Mouse (Mus musculus): ENCODE measurements around the gene Xirp1. TPM values are rescaled to one million over a fixed set of nuclear protein-coding genes. Genes with fewer than 3 reads are reported as not detected.

Gene Xirp1
- polyA plus RNA-seq, 1 experiment from 2014 or later, result 57.1 TPM

DNA sequence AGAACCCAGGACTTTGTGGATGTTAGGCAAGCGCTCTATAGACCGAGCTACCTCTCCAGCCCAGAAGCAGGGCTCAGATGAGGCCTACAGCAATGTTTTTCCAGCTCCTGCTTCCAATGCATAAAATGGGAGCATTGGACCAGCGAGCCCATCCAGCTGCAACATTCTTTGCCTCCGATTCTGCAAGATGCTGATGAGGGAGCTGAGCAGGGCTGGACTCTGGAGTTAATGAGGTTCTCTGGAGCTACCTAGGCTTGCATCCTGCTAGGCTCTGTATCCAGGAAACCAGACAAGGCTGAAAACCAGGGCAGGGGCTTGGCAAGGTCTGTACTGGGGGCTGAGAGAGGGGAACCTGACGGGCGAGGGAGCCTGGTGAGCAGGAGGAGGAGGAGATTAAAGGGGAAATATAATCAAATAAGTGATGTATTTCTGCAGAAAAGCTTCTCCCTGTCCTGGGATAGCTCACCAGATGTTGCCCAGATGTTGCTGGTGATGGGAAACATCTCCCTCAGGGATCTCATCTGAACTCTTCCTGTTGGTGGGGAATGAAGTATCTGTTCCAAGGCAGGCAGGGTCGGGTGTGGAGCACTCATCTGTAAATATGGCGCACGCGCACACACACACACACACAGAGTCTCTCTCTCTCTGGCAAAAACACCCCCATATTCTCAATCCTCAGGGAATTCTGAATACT, 37.4 kb downstream of the Xirp1 start:
- no peak overlapping the region for H3K4me3 ChIP-seq (ENCODE audit: control insufficient read depth in 1 of 2, insufficient read depth in 1 of 2, low read depth in 1 of 2, low read length in 2 of 2)
- H3K4me2 ChIP-seq (ENCODE audit: low read length), result no peak overlapping the region
- no peaks in the 10 kb centered on the region for H3K36me3 ChIP-seq (ENCODE audit: control insufficient read depth, insufficient read depth, low read length)
- H3K27ac ChIP-seq (replicated peaks in 1 of 2; ENCODE audit: control insufficient read depth in 1 of 2, insufficient read depth in 1 of 2, low read depth in 2 of 2, low read length in 2 of 2), result no peak overlapping the region
- no peaks in the 10 kb centered on the region for H3K9me3 ChIP-seq (ENCODE audit: control insufficient read depth, low read length)
- ATAC-seq (ENCODE audit: insufficient number of reproducible peaks, insufficient read depth, low FRiP score, low read depth), result no peak
- H3K9ac ChIP-seq (ENCODE audit: low read length), result no peak overlapping the region
- WGBS, result 86% methylated on average over 10 of the region's 10 CpGs
- H3K27me3 ChIP-seq (ENCODE audit: control insufficient read depth, insufficient read depth, low read length), result no peaks in the 10 kb centered on the region
- H3K4me1 ChIP-seq (ENCODE audit: control insufficient read depth in 2 of 2, insufficient read depth in 2 of 2, low read length in 2 of 2), result peaks cover 24 to 25% of the 10 kb centered on the region in 2 experiments

DNA sequence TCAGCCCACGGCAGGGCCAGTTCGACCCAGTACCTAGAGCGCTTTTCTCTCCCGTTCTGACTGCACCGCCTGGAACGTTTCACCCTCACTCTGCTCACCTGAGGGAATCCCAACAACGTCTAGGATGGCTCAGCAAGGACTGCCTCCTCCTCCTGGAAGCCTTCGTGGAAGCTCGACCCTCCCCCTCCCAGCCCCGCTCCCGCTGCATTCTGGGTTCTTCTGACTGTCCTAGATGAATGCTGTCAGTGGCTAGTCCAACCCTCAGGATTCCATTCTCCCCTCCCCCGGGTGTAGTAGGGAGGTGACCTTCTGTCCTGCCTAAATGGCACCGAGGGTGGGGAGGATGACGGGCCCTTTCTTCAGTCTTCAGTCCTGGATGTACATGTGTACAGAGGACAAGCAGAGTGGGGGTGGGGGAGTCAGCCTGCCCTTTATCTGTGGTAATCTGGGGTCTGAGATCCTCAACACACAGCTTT, 38.8 kb downstream of the Xirp1 start, which contains the start of gene Csrnp1:
TSS of gene Csrnp1 (minus strand) at position 123 of the 476 bp plus-strand sequence.
- peak within 1 kb of the TSS; percentile 79 to 99 for H3K27ac ChIP-seq (replicated peaks in 1 of 2; ENCODE audit: control insufficient read depth in 1 of 2, insufficient read depth in 1 of 2, low read depth in 2 of 2, low read length in 2 of 2)
- no peaks in the 10 kb centered on the region for H3K36me3 ChIP-seq (ENCODE audit: control insufficient read depth, insufficient read depth, low read length)
- no peaks in the 10 kb centered on the region for H3K27me3 ChIP-seq (ENCODE audit: control insufficient read depth, insufficient read depth, low read length)
- no peak for ATAC-seq (ENCODE audit: insufficient number of reproducible peaks, insufficient read depth, low FRiP score, low read depth)
- peaks cover 35 to 40% of the 10 kb centered on the region in 2 experiments for H3K4me1 ChIP-seq (ENCODE audit: control insufficient read depth in 2 of 2, insufficient read depth in 2 of 2, low read length in 2 of 2)
- peak within 1 kb of the TSS; percentile 87 to 90 for H3K4me3 ChIP-seq (ENCODE audit: control insufficient read depth in 1 of 2, insufficient read depth in 1 of 2, low read depth in 1 of 2, low read length in 2 of 2)
- 7% methylated on average over 14 of the region's 14 CpGs for WGBS
- peak within 1 kb of the TSS; percentile 96 for H3K4me2 ChIP-seq (ENCODE audit: low read length)
- H3K9ac ChIP-seq (ENCODE audit: low read length), result peak within 1 kb of the TSS; percentile 87
- H3K9me3 ChIP-seq (ENCODE audit: control insufficient read depth, low read length), result no peaks in the 10 kb centered on the region

DNA sequence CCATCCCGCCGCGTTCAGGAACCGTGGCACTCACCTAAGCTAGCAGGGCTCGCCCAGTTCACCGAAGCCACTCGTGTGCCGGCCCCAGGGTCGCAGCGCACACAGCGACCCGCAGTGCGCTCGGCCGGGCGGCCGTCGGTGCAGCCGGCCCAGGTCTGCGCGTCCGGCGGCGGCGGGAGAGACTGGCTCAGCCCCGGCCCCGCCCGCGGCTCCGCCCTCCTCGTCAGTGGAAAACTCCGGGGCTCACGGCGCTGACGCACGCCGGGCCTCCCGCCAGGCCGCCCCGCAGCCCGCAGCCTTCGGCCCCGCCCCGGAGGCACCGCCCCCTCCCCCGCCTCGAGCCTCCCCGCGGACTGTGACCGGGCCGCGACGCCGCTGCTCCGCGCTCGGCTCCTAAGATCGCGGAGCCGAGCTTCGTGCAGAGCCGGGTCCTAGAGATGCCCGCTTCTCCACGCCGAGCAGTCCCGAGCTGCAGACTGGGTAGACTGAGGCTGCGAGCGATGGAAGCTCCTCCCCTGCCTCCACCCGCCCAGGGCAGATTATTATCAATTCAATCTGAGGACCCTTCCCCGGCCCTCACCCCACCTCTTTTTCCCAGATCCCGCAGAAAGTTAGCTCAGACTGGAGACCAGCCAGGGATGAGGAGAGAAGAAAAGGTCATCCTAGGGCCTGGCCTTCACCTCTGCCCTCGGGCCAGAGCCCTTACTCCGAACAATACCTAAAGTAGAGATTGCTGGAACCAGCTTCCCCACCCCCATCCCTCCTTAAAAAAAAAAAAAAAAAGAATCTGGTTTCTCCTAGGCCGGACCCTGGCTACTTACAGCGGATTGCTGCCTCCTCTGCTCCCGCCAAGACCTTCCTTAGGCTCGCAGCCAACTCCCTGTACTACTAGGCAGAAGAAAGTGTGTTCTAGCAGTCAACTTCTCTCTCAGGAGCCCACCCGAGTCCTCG, 39.5 kb downstream of the Xirp1 start:
- Histone ChIP-seq H3K9me3 (ENCODE audit: control insufficient read depth, low read length) (no peaks in the 10 kb centered on the region), H3K4me3 (ENCODE audit: control insufficient read depth in 1 of 2, insufficient read depth in 1 of 2, low read depth in 1 of 2, low read length in 2 of 2) (peak overlapping the region; percentile 87 to 90), H3K4me1 (ENCODE audit: control insufficient read depth in 2 of 2, insufficient read depth in 2 of 2, low read length in 2 of 2) (peaks cover 38 to 47% of the 10 kb centered on the region in 2 experiments), H3K27me3 (ENCODE audit: control insufficient read depth, insufficient read depth, low read length) (no peaks in the 10 kb centered on the region), H3K27ac (replicated peaks in 1 of 2; ENCODE audit: control insufficient read depth in 1 of 2, insufficient read depth in 1 of 2, low read depth in 2 of 2, low read length in 2 of 2) (peak overlapping the region; percentile 79 to 99), H3K9ac (ENCODE audit: low read length) (peak overlapping the region; percentile 87), H3K36me3 (ENCODE audit: control insufficient read depth, insufficient read depth, low read length) (no peaks in the 10 kb centered on the region), H3K4me2 (ENCODE audit: low read length) (peak overlapping the region; percentile 96)
- WGBS, result under 1% methylated on average over 49 of the region's 79 CpGs
- peak; percentile 78 for ATAC-seq (ENCODE audit: insufficient number of reproducible peaks, insufficient read depth, low FRiP score, low read depth)

DNA sequence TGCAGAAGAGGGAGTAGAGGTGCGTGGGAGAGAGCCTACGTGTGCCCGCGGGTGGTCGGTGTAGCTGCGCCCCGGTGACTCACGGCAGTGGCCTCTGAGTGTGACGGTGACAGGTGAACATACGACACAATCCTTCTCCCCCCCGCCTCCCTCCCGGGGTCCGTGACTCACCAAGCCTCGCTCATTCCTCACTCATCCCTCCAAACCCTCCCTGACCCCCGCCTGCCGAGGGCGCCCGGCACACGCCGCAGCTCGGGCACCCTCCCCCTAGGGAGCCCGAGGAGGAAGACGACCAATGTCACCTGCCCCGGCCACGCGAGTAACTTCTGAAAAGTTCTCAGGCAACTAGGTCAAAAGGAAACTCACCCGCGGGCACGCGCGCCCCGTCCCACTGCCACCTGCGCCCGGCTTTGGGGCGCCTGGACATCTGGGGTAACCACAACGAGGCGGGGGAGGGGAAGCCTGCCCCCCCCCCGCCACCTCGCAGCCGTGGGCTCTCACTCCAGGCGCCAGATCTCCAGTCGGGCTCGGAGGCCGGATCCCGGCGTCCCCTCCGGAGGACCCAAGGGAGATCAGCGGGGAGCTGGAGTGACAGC, 40.3 kb downstream of the Xirp1 start:
- Histone ChIP-seq H3K9ac (ENCODE audit: low read length) (peak overlapping the region; percentile 87), H3K36me3 (ENCODE audit: control insufficient read depth, insufficient read depth, low read length) (no peaks in the 10 kb centered on the region), H3K27ac (replicated peaks in 1 of 2; ENCODE audit: control insufficient read depth in 1 of 2, insufficient read depth in 1 of 2, low read depth in 2 of 2, low read length in 2 of 2) (peak overlapping the region; percentile 99), H3K27me3 (ENCODE audit: control insufficient read depth, insufficient read depth, low read length) (no peaks in the 10 kb centered on the region), H3K4me1 (ENCODE audit: control insufficient read depth in 2 of 2, insufficient read depth in 2 of 2, low read length in 2 of 2) (peaks cover 46 to 55% of the 10 kb centered on the region in 2 experiments), H3K9me3 (ENCODE audit: control insufficient read depth, low read length) (no peaks in the 10 kb centered on the region), H3K4me3 (ENCODE audit: control insufficient read depth in 1 of 2, insufficient read depth in 1 of 2, low read depth in 1 of 2, low read length in 2 of 2) (peak overlapping the region; percentile 87 to 90), H3K4me2 (ENCODE audit: low read length) (peak overlapping the region; percentile 96)
- peak; percentile 18; the same call in 1 of the 2 replicates for ATAC-seq (ENCODE audit: insufficient number of reproducible peaks, insufficient read depth, low FRiP score, low read depth)
- 1% methylated on average over 41 of the region's 48 CpGs for WGBS

DNA sequence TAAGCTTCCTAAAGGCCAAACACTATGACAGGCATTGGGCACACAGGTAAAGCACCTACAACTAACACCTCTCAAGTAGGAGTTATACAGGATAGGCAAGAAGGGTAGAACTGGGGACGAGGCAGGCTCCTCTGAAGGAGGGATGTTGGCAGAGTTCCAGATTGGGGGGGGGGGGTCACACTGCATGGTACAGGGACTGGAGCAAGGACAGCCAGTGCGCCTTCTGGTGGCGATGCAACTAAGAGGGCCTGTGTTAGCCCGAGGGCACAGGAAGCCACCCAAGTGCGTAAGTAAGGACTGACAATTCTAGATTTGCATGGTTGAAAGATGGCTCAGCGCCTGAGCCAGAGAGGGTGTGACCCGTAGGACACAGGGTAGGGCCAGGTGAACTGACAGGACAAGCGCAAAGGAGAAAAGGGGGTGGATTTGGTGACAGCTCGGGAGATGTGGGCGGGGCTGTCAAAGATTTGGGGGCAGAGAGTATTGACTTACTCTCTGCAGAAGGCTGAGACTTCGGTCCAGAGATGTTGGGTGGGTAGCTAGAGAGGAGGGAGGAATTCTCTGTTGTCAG, 41.1 kb downstream of the Xirp1 start:
- peak; percentile 17; the same call in 1 of the 2 replicates for ATAC-seq (ENCODE audit: insufficient number of reproducible peaks, insufficient read depth, low FRiP score, low read depth)
- no peaks in the 10 kb centered on the region for H3K9me3 ChIP-seq (ENCODE audit: control insufficient read depth, low read length)
- no peaks in the 10 kb centered on the region for H3K36me3 ChIP-seq (ENCODE audit: control insufficient read depth, insufficient read depth, low read length)
- no peaks in the 10 kb centered on the region for H3K27me3 ChIP-seq (ENCODE audit: control insufficient read depth, insufficient read depth, low read length)
- H3K27ac ChIP-seq (replicated peaks in 1 of 2; ENCODE audit: control insufficient read depth in 1 of 2, insufficient read depth in 1 of 2, low read depth in 2 of 2, low read length in 2 of 2), result peak overlapping the region; percentile 99
- peak overlapping the region; percentile 87 for H3K9ac ChIP-seq (ENCODE audit: low read length)
- H3K4me1 ChIP-seq (ENCODE audit: control insufficient read depth in 2 of 2, insufficient read depth in 2 of 2, low read length in 2 of 2), result peaks cover 54 to 62% of the 10 kb centered on the region in 2 experiments
- peak overlapping the region; percentile 96 for H3K4me2 ChIP-seq (ENCODE audit: low read length)
- WGBS, result 2% methylated on average over 11 of the region's 11 CpGs
- peak overlapping the region; percentile 87 to 90 for H3K4me3 ChIP-seq (ENCODE audit: control insufficient read depth in 1 of 2, insufficient read depth in 1 of 2, low read depth in 1 of 2, low read length in 2 of 2)

DNA sequence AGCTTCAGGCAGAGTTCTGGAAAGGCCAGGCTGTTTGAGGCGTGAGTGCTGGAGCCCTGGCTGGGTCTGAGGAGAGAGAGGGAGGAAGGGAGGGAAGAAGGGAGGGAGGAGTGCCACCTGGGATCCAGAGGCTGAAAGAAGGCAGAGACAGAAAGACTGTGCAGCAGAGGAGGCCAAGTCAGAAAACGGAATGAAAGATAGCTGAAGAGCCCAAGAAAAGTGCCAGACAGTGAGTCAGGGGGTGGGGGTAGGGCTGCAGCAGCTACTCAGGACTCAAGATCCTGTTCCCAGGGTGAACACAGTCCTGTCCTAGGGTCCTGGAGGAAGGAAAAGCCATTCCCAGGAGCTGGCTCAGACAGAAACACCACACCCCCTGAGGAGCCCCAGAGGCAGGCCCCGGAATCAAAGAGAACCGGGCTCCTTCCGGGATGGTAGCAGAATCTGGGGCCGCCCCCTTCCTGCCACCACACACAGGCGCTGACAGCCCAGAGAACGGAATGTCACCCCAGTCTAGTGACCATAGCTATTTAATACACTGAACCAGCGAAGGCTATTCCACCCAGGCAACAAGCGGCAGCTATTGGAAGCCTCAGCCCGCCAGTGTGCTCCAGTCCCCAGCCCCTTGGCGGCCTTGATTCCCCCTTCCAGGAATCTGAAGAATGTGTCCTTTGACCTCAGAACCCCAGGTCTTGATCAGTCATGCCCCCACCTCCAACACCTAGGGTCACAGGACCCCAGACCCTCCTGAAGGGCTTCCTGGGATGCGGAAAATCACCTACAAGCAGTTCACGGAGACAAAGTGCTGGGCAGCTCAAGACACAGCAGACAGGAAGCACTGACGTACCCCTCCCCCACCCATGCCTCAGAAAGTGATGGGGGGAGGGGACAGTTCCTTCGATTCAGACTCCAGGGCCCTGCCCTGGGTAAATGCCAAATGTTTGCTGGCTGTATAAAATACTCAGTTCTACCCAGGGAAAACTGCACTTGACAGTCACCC, 41.9 kb downstream of the Xirp1 start:
- under 1% methylated on average over 14 of the region's 16 CpGs for WGBS
- H3K9me3 ChIP-seq (ENCODE audit: control insufficient read depth, low read length), result no peaks in the 10 kb centered on the region
- ATAC-seq (ENCODE audit: insufficient number of reproducible peaks, insufficient read depth, low FRiP score, low read depth), result peak; percentile 62

More for the DNA sequence above, 41.9 kb downstream of the Xirp1 start:
- Histone ChIP-seq H3K27me3 (ENCODE audit: control insufficient read depth, insufficient read depth, low read length) (no peaks in the 10 kb centered on the region), H3K9ac (ENCODE audit: low read length) (peak overlapping the region; percentile 87), H3K4me1 (ENCODE audit: control insufficient read depth in 2 of 2, insufficient read depth in 2 of 2, low read length in 2 of 2) (peaks cover 62 to 71% of the 10 kb centered on the region in 2 experiments), H3K36me3 (ENCODE audit: control insufficient read depth, insufficient read depth, low read length) (no peaks in the 10 kb centered on the region), H3K4me3 (ENCODE audit: control insufficient read depth in 1 of 2, insufficient read depth in 1 of 2, low read depth in 1 of 2, low read length in 2 of 2) (peak overlapping the region; percentile 87 to 90), H3K27ac (replicated peaks in 1 of 2; ENCODE audit: control insufficient read depth in 1 of 2, insufficient read depth in 1 of 2, low read depth in 2 of 2, low read length in 2 of 2) (peak overlapping the region; percentile 99), H3K4me2 (ENCODE audit: low read length) (peak overlapping the region; percentile 96)

All from heart, embryonic 14.5 days (tissue).